Mouse (Mus musculus): ENCODE measurements around the gene Sike1. TPM values are rescaled to one million over a fixed set of nuclear protein-coding genes. Genes with fewer than 3 reads are reported as not detected.

The Sike1 gene
- polyA plus RNA-seq, 1 experiment from 2014 or later: 53.1 TPM

DNA sequence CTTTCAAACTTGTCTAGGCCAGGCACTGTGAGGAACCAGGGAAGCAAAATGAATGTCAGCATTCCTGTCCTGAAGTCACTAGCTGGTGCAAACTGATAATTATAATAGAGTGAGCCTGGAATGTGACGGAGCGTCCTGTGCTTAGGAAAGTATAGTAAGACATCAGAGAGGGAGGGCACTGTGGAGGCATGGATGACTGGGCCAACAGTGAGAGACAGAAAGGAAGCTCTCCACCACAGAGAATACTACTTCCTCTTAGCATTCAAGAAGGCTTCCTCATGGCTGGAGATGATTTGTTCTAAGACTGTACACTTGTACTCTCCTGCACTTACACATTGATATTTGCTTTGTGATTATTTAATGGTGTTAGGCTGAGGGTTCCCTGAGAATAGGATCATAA lies 21.8 kb downstream of the Sike1 start:
- Histone ChIP-seq H3K9me3 (ENCODE audit: control insufficient read depth, low read length) (no peaks in the 10 kb centered on the region), H3K4me3 (replicated peaks; ENCODE audit: low read length) (no peak overlapping the region), H3K4me2 (ENCODE audit: low read length) (no peak overlapping the region), H3K4me1 (replicated peaks; ENCODE audit: control insufficient read depth, insufficient read depth, low read length) (peaks cover 7% of the 10 kb centered on the region), H3K9ac (replicated peaks; ENCODE audit: low read depth, low read length) (no peak overlapping the region), H3K36me3 (ENCODE audit: control insufficient read depth, insufficient read depth) (no peaks in the 10 kb centered on the region), H3K27ac (ENCODE audit: low read length) (no peak overlapping the region), H3K27me3 (replicated peaks; ENCODE audit: control insufficient read depth, insufficient read depth, low read length) (no peaks in the 10 kb centered on the region)
- ATAC-seq: no peak
- WGBS: 79% methylated on average over 2 of the region's 2 CpGs

DNA sequence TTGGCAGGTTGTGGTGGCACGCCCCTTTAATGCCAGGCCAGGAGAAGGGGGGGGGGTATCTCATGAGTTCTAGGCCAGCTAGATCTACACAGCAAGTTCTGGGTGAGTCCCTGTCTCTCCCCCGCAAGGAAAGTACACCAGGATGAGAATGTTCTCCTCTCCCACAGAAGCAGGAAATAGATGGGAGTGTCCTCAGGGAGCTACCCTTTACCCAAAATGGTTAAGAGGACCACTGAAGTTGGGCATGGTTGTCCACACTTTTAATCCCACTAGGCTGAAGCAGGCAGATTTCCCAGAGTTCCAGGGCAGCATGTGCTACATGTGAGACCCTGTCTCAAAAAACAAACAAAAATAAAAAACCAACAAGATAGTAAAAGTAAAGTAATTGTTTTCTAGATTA lies 24.0 kb downstream of the Sike1 start:
- no peaks in the 10 kb centered on the region for H3K27me3 ChIP-seq (replicated peaks; ENCODE audit: control insufficient read depth, insufficient read depth, low read length)
- peak overlapping the region; percentile 46; the same call in 1 of the 2 replicates for H3K4me2 ChIP-seq (ENCODE audit: low read length)
- 93% methylated on average over 2 of the region's 2 CpGs for WGBS
- H3K9ac ChIP-seq (replicated peaks; ENCODE audit: low read depth, low read length): no peak overlapping the region
- H3K27ac ChIP-seq (ENCODE audit: low read length): no peak overlapping the region
- H3K9me3 ChIP-seq (ENCODE audit: control insufficient read depth, low read length): no peaks in the 10 kb centered on the region
- ATAC-seq: no peak
- H3K4me1 ChIP-seq (replicated peaks; ENCODE audit: control insufficient read depth, insufficient read depth, low read length): peaks cover 9% of the 10 kb centered on the region
- no peak overlapping the region for H3K4me3 ChIP-seq (replicated peaks; ENCODE audit: low read length)
- no peaks in the 10 kb centered on the region for H3K36me3 ChIP-seq (ENCODE audit: control insufficient read depth, insufficient read depth)

GRCm38 (mm10) chr3:103020249-103020942 lies 24.9 kb downstream of the Sike1 start, which contains the start of gene Csde1:
Csde1 (plus strand) TSS chr3:103020426.
- Histone ChIP-seq H3K4me2 (ENCODE audit: low read length) (peak within 1 kb of the TSS; percentile 63), H3K9ac (replicated peaks; ENCODE audit: low read depth, low read length) (peak within 1 kb of the TSS; percentile 98), H3K27ac (ENCODE audit: low read length) (peak within 1 kb of the TSS; percentile 97), H3K9me3 (ENCODE audit: control insufficient read depth, low read length) (no peaks in the 10 kb centered on the region), H3K4me1 (replicated peaks; ENCODE audit: control insufficient read depth, insufficient read depth, low read length) (peaks cover 9% of the 10 kb centered on the region), H3K4me3 (replicated peaks; ENCODE audit: low read length) (peak within 1 kb of the TSS; percentile 87), H3K36me3 (ENCODE audit: control insufficient read depth, insufficient read depth) (no peaks in the 10 kb centered on the region), H3K27me3 (replicated peaks; ENCODE audit: control insufficient read depth, insufficient read depth, low read length) (no peaks in the 10 kb centered on the region)
- WGBS: under 1% methylated on average over 55 of the region's 55 CpGs
- peak; percentile 93 for ATAC-seq

- peak overlapping the region; percentile 97 for H3K27ac ChIP-seq (ENCODE audit: low read length)
- peak overlapping the region; percentile 87 for H3K4me3 ChIP-seq (replicated peaks; ENCODE audit: low read length)
- peak overlapping the region; percentile 98 for H3K9ac ChIP-seq (replicated peaks; ENCODE audit: low read depth, low read length)
- ATAC-seq: peak; percentile 95
- no peaks in the 10 kb centered on the region for H3K36me3 ChIP-seq (ENCODE audit: control insufficient read depth, insufficient read depth)
- under 1% methylated on average over 35 of the region's 37 CpGs for WGBS
- H3K27me3 ChIP-seq (replicated peaks; ENCODE audit: control insufficient read depth, insufficient read depth, low read length): no peaks in the 10 kb centered on the region
- peaks cover 9% of the 10 kb centered on the region for H3K4me1 ChIP-seq (replicated peaks; ENCODE audit: control insufficient read depth, insufficient read depth, low read length)
- H3K9me3 ChIP-seq (ENCODE audit: control insufficient read depth, low read length): no peaks in the 10 kb centered on the region
- peak overlapping the region; percentile 63 for H3K4me2 ChIP-seq (ENCODE audit: low read length)
These were observed 25.6 kb downstream of the Sike1 start for GRCm38 (mm10) chr3:103020943-103021638.

GRCm38 (mm10) chr3:103026174-103026573 lies 30.7 kb downstream of the Sike1 start:
- H3K27ac ChIP-seq (ENCODE audit: low read length): no peak overlapping the region
- H3K36me3 ChIP-seq (ENCODE audit: control insufficient read depth, insufficient read depth): peaks cover 13% of the 10 kb centered on the region
- WGBS: 94% methylated on average over 1 of the region's 1 CpGs
- no peak overlapping the region for H3K4me2 ChIP-seq (ENCODE audit: low read length)
- H3K9ac ChIP-seq (replicated peaks; ENCODE audit: low read depth, low read length): no peak overlapping the region
- ATAC-seq: no peak
- H3K4me3 ChIP-seq (replicated peaks; ENCODE audit: low read length): no peak overlapping the region
- H3K27me3 ChIP-seq (replicated peaks; ENCODE audit: control insufficient read depth, insufficient read depth, low read length): no peaks in the 10 kb centered on the region
- no peaks in the 10 kb centered on the region for H3K9me3 ChIP-seq (ENCODE audit: control insufficient read depth, low read length)
- peaks cover 9% of the 10 kb centered on the region for H3K4me1 ChIP-seq (replicated peaks; ENCODE audit: control insufficient read depth, insufficient read depth, low read length)

DNA sequence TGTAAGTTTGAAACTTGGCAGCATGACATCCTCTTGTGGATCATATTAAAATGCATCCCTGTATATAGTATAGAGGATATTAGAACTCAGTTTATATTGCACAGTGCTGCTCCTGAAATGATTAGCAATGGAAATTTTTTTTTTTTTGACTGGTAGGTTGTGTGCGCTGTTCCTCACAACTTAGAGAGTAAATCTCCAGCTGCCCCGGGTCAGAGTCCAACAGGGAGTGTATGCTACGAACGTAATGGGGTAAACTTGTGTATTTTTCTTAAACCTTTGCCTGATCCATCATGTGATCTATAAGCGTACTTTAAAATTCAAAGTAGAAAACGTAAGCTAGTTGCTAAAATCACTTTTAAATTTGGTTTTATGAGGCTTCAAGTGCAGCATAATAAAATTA lies 44.8 kb downstream of the Sike1 start:
- H3K36me3 ChIP-seq (ENCODE audit: control insufficient read depth, insufficient read depth): peaks cover 29% of the 10 kb centered on the region
- WGBS: 96% methylated on average over 6 of the region's 6 CpGs

DNA sequence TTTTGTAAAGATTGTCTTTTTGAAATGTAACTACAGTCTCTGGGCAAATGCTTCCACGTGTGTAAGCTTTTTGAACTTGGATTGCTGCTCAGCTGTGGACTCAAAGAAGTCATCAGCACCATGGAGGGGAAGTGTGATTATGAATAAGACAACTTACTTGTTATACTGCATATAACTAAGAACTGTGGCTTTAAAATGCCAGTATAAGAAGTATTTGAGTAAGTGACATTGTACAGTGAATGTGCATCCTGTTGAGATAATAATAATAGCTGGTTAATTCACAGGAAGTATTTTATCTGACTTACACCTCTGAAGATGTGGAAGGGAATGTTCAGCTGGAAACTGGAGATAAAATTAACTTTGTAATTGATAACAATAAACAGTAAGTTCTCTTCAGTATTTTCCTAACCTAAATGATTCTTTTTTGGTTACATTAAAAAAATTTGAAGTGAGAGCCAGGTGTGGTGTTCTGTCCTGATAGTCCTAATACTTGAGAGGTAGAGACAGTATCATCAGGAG lies 45.4 kb downstream of the Sike1 start:
- H3K27ac ChIP-seq (ENCODE audit: low read length): no peak overlapping the region
- H3K9ac ChIP-seq (replicated peaks; ENCODE audit: low read depth, low read length): no peak overlapping the region
- no peaks in the 10 kb centered on the region for H3K4me1 ChIP-seq (replicated peaks; ENCODE audit: control insufficient read depth, insufficient read depth, low read length)
- no peak overlapping the region for H3K4me2 ChIP-seq (ENCODE audit: low read length)
- H3K27me3 ChIP-seq (replicated peaks; ENCODE audit: control insufficient read depth, insufficient read depth, low read length): no peaks in the 10 kb centered on the region
- WGBS: 87% methylated on average over 1 of the region's 1 CpGs
- H3K4me3 ChIP-seq (replicated peaks; ENCODE audit: low read length): no peak overlapping the region
- no peak for ATAC-seq
- peaks cover 33% of the 10 kb centered on the region for H3K36me3 ChIP-seq (ENCODE audit: control insufficient read depth, insufficient read depth)
- no peaks in the 10 kb centered on the region for H3K9me3 ChIP-seq (ENCODE audit: control insufficient read depth, low read length)

More for the DNA sequence above, 44.8 kb downstream of the Sike1 start:
- Histone ChIP-seq H3K4me2 (ENCODE audit: low read length) (no peak overlapping the region), H3K9ac (replicated peaks; ENCODE audit: low read depth, low read length) (no peak overlapping the region), H3K4me1 (replicated peaks; ENCODE audit: control insufficient read depth, insufficient read depth, low read length) (no peaks in the 10 kb centered on the region), H3K9me3 (ENCODE audit: control insufficient read depth, low read length) (no peaks in the 10 kb centered on the region), H3K4me3 (replicated peaks; ENCODE audit: low read length) (no peak overlapping the region), H3K27me3 (replicated peaks; ENCODE audit: control insufficient read depth, insufficient read depth, low read length) (no peaks in the 10 kb centered on the region), H3K27ac (ENCODE audit: low read length) (no peak overlapping the region)
- ATAC-seq: no peak

DNA sequence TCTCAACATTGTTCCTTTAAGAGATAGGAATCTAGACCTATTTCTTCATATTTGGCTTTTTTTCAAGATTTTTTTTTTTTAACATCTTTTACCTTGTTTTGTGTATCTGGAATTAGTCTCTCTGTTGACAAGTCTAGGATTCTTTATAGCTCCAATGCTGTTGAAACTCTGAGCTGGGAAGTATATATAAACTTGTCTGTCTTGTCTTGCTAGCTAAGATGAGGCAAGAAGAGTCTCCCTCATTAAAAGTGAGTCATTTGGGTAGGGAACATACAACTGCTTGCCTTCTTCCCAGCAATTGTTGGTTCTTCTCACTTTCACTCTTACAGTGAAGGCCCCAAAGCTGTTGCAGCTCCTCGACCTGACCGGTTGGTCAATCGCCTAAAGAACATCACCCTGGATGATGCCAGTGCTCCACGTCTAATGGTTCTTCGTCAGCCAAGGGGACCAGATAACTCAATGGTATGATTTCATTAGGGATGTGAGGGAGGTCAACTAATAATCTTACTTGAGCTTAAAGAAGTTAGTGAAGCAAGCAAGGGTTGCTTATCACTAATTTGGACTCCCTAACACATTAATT lies 60.6 kb downstream of the Sike1 start:
- no peak overlapping the region for H3K9ac ChIP-seq (replicated peaks; ENCODE audit: low read depth, low read length)
- H3K36me3 ChIP-seq (ENCODE audit: control insufficient read depth, insufficient read depth): peaks cover 42% of the 10 kb centered on the region
- no peak for ATAC-seq
- H3K27ac ChIP-seq (ENCODE audit: low read length): no peak overlapping the region
- H3K9me3 ChIP-seq (ENCODE audit: control insufficient read depth, low read length): no peaks in the 10 kb centered on the region
- H3K27me3 ChIP-seq (replicated peaks; ENCODE audit: control insufficient read depth, insufficient read depth, low read length): no peaks in the 10 kb centered on the region
- 93% methylated on average over 5 of the region's 5 CpGs for WGBS
- H3K4me1 ChIP-seq (replicated peaks; ENCODE audit: control insufficient read depth, insufficient read depth, low read length): peaks cover 4% of the 10 kb centered on the region; the same call in 1 of the 2 replicates
- H3K4me3 ChIP-seq (replicated peaks; ENCODE audit: low read length): no peak overlapping the region
- no peak overlapping the region for H3K4me2 ChIP-seq (ENCODE audit: low read length)

DNA sequence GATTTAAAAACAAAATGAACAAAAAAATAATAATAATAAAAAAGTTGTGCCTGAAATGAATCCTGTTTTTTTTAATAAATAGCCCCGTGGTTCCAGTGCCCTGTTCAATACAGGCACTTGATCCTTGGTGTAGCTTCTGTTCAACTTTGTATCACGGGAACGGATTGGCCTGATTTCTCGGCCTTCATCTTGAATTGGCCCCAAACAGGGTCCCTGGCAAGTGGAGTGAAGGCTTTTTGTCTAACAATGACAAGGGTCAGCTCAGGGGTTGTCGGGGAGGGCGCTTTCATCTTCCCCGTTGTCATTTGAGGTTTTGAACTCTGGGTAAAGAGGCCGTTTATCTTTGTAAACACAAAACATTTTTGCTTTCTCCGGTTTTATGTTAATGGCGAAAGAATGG lies 62.2 kb downstream of the Sike1 start:
- Histone ChIP-seq H3K36me3 (ENCODE audit: control insufficient read depth, insufficient read depth) (peaks cover 39% of the 10 kb centered on the region), H3K27me3 (replicated peaks; ENCODE audit: control insufficient read depth, insufficient read depth, low read length) (no peaks in the 10 kb centered on the region)
- ATAC-seq: peak; percentile 26

More for the DNA sequence above, 62.2 kb downstream of the Sike1 start:
- no peaks in the 10 kb centered on the region for H3K9me3 ChIP-seq (ENCODE audit: control insufficient read depth, low read length)
- WGBS: under 1% methylated on average over 10 of the region's 10 CpGs
- H3K9ac ChIP-seq (replicated peaks; ENCODE audit: low read depth, low read length): peak overlapping the region; percentile 44; the same call in 1 of the 2 replicates
- peak overlapping the region; percentile 98 for H3K27ac ChIP-seq (ENCODE audit: low read length)
- H3K4me3 ChIP-seq (replicated peaks; ENCODE audit: low read length): peak overlapping the region; percentile 90
- peak overlapping the region; percentile 56 for H3K4me2 ChIP-seq (ENCODE audit: low read length)
- H3K4me1 ChIP-seq (replicated peaks; ENCODE audit: control insufficient read depth, insufficient read depth, low read length): peaks cover 4% of the 10 kb centered on the region; the same call in 1 of the 2 replicates

Measured in forebrain, embryonic 16.5 days (tissue).